Mouse (Mus musculus) kidney, adult 2 months (tissue): ENCODE data around the gene Dapk3.

Experiments
- CTCF ChIP-seq: fragments of 200-500 bp; conservative IDR thresholded peaks from 2 replicates; pipeline ENCODE4 v1.5.1; 2011; ENCODE audit warnings: low read depth, mild to moderate bottlenecking, control low read depth, low read length, moderate library complexity, mixed read lengths; ENCODE audit not compliant: insufficient read depth, insufficient read length
- POLR2A ChIP-seq: fragments of 200-500 bp; IDR thresholded peaks from one replicate; pipeline ENCODE4 v1.6.1; 2011; ENCODE audit warnings: low read depth, low read length, control low read depth

- no peak for TF ChIP-seq POLR2A
- no peak for TF ChIP-seq CTCF
Measured at GRCm38 (mm10) chr10:81216260-81216659, 33.5 kb downstream of the Dapk3 start.
